Mouse (Mus musculus) thymus, adult 2 months (tissue): ENCODE measurements around the gene Gnb4.

ENCODE experiments used
- CTCF ChIP-seq: fragments of 200-500 bp; IDR thresholded peaks from 2 replicates; pipeline ENCODE4 v1.5.1; 2012; ENCODE audit warnings: mild to moderate bottlenecking, control low read depth, low read length, moderate library complexity, borderline replicate concordance; ENCODE audit not compliant: control insufficient read depth, poor library complexity, insufficient read depth; ENCODE audit errors: extremely low read depth
- POLR2A ChIP-seq: fragments of 200-500 bp; IDR thresholded peaks from 2 replicates; pipeline ENCODE4 v1.6.1; 2012; ENCODE audit warnings: mild to moderate bottlenecking, low read length, control low read depth, moderate library complexity; ENCODE audit not compliant: control insufficient read depth, poor library complexity, insufficient read depth; ENCODE audit errors: extremely low read depth

GRCm38 (mm10) chr3:32583489-32583888 lies 32.9 kb downstream of the Gnb4 start:
- TF ChIP-seq CTCF = no peak
- TF ChIP-seq POLR2A = no peak
